Mouse (Mus musculus) cerebellum, postnatal 14 days (tissue): ENCODE results near the gene Fggy.

Experiments
- DNase-seq, 2 experiments: peaks; one replicate each; pipeline ENCODE4 v3.0.0; 2021; ENCODE audit warnings: mixed read lengths in 2 of 2

The Fggy gene

DNA sequence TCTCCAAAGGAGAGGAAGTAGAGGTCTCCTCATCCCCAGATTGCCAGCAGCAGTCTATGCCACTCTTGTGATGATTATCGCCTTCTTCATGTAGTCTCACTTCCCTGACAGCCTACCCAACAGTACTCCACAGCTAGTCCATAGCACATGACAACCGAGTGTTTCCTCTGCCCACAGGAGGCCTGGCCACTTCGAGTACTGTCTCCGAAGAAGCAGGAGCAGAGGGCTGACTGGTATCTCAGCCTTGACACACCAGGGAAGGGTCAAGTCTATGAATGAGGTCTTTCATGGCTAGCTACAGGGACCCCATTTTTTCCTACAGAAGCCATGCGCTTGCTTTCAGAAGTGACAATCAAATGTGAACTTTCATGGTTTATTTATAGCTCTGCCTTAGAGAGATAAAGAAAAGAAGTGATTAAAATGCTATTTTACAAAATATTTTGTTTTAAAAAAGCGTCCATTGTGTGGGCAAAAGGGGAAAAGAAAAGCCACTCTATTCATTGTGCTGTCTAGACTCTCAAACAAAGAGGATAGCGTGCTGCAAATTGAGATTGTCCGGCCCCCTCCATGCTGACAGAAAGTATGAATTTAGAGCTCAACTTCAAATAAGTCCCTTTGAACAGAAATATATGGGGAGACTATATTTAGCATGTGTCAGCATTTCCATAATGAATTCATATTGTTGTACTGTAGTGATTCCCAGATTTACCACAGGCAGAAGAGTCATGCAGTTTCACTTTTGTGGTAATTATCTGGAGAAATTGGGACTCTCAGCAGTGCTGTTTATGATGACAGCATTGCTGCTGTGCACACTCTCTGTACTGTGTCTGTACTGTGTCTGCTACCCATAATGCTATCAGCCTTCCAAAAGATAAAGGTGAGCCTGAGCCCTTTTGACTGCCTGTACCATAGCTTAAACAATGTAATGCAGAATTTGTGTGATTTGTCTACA is 358.6 kb downstream of the Fggy start:
- no peak for DNase-seq

DNA sequence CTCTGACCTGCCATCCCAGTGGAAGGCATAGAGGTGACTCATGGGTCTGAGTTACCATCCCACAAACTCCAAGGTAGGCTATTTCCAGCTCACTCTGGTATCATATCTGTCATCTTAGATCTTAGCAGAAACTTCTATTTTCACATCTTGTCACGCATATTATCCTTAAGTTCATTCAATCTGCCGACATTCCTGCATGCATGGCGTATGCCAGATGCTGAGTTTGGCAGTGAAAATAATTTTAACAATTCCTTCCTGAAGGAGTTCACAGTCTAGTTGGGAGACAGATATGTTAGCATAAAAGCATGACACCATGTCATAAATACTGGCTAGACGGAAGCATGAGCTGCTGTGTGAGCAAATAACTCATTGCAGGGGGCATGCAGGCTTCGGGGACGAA is 360.4 kb downstream of the Fggy start:
- no peak for DNase-seq

DNA sequence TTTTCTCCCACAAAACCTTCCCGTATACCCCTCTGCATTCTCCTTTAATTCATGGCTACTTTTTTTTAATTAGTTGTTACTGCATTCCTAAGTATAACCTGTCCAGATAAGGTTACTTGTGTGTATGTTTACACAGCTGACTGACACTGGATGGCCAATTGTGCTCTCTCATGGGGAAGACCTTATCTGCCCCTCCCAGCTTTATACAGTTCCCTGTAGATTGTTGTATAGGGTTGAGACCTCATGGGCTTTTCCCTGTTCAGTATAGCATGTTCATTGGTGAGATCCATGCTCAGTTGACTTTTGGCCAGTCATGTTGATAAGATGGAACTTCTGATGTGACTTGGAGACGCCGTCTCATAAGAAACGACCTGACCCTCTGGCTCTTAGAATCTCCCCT is 363.1 kb downstream of the Fggy start:
- no peak for DNase-seq

DNA sequence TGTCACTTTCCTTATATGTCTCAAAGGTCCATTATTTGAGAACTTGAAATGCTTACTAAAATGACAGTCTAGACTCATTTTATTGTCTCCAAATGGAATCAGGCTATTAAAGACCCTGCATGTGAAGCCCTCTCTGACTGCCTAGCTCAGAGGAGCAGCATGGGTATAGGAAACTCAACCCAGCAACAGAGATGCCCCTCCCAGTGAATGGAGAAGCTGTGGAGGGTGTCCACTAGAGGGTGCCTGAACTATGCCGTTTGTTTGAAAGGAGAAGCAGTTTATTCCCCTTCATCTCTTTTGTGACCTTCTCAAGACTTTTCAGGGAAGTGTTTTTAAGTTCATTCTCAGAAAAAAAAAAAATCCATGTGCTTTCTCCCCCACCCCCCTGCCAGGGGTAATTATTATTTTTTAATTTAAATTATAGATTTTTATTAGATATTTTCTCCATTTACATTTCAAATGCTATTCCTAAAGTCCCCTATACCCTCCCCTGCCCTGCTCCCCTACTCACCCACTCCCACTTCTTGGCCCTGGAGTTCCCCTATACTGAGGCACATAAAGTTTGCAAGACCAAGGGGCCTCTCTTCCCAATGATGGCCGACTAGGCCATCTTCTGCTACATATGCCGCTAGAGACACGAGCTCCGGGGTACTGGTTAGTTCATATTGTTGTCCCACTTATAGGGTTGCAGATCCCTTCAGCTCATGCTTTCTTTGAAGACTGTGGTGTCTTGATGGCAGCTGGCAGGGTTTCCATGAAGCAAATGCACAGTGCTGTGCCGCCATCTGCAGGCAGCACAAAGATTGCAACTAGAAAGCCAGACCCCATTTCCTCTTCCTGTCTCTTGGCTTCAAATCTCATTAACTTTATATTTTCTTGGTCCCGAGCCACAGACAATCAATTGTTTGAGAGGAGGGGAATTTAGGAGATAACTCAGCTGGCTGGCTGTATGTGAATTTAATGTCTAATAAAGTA is 367.2 kb downstream of the Fggy start:
- peak; percentile 83 to 89 for DNase-seq

DNA sequence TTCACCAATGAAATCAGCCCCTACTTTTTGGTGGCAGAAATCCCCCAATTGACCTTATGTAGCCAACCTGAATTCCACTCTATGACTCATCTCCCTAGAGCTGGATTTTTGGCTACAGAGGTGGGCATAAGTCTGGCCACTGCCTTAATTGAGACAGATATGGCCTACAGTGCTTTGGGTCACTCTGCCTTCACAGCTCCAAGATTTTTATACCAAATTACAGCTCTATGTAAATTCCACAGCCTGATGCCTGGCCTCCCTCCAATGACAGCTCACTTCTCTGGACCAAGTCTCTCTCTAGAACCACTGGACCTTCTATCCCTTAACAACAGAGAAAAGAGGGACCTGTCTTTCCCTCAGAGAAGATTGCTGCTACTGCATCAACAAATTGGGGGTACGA is 371.5 kb downstream of the Fggy start:
- DNase-seq = no peak

DNA sequence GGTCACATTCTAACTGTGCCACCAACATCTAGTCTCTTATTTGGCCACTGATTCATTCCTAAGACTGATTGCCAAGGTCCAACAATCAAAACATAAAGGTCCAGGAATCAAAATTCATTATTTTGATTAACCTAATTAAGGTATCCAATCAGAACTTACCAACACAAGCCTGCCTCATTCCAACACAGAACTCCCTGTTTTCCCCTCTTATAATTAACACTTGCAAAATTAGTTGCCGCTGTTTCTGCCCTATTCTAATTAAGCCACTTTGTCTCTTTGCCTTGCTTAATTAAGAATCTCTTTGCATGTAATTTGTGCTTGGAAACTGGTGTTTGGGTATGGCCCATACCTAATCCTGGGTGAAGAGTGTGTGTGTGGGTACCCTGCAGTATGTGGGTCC is 372.6 kb downstream of the Fggy start:
- no peak for DNase-seq

DNA sequence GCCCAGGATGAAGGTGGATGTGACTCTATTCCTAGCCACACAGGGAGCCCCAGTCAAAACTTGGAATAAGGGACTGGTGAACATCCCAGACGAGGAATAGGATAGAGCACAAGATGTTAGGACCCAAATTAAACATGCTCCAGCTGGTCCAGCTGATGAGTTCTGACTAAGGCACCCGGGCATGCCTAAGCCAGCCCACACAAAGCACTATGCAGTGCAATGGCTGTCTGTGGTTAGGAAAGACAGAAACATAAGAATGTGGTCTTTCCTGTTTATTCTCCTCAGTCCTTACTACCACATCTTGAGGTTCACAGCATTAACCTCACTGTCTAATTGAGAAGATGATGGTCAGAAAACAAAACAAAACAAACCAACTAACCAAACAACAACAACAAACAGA is 374.0 kb downstream of the Fggy start:
- no peak for DNase-seq

DNA sequence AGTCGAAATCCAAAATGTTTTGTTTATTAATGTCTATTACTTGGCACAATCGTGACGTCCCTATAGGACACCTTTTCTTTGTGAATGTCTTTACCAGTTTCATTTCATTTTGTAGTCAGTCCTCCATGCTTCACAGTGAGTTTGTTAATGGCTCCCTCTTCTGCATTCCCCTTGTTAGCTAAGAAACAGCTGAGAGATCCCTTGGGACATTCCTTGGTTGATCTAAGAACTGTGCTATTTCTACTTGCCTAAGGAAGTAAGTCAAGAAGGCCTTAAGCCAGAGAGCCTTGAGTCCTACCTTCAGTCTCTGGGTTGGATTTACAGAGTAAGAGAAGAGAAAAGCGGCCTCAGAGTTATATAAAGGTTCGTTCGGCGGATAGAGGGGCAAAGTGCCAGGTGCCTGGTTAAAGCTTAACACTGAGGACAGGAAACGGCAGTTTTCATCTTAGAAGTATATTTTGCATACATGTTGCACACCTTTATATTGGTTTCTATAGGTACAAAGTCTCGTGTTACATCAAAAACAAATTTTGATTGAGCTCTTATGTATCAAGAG is 376.6 kb downstream of the Fggy start:
- no peak for DNase-seq

DNA sequence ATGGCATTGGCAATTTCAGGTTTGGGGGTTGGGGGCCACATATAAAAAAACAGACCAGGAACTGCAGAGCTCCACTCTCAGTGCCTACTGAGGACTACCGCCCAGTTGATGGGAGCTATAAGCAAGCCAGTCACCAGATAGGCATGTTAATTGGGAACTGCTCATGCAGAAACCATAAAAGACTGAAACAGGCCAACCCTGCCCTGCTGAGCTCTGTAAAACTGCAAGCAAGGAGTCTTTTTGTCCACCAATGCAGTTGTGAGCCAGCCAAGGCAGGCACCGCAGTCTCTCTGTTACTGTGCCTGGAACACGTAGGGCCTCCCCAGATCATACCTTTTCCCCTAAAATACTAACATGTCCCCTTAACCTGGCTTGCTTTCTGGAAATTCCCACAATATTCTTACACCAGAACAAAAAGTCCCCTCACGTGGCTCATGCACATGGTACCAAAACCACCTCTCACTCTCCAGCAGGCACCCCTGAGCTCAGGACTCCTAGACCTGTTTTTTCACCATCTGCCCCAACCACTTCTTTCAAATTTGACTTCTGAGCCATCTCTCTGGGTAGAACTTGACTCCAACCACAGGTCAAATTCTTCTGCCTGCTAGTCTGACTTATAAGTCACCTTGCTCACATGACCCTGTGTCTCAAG is 377.2 kb downstream of the Fggy start:
- no peak for DNase-seq

DNA sequence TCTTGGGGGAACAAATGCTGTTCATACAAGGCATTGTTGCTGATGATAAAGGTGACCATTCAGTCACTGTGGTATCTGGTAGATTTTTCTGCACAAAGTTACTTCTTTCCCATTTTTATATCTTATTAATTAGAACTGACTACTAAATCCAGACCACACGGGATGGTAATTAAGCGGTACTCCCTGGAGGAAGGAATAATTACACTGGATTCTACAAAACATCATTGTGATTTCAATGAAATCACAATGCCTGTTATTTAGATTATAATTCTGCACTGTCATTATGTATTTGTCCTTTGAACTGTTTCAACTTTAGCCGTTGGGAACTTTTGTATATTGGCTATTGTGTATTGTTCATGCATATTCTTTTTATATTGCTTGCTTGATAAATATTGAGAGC is 381.4 kb downstream of the Fggy start:
- no peak for DNase-seq

DNA sequence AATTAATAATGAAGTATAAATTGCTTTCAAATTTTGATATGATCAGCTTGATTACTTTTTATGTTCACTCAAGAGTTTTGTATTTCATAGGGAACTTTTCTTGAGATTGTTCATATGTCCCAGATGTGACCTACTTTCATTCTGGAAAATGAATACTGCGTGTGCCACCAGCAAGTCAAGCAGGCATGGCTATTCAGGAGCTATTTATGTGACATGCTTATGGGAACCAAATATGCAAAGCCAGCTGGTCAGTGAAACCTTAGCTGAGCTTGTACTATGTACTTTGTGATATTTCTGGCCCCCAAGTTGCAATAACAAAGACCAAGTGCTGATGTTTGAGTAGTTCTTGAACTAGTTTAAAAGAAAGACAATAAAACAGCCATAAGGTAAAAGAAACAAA is 390.6 kb downstream of the Fggy start:
- no peak for DNase-seq

DNA sequence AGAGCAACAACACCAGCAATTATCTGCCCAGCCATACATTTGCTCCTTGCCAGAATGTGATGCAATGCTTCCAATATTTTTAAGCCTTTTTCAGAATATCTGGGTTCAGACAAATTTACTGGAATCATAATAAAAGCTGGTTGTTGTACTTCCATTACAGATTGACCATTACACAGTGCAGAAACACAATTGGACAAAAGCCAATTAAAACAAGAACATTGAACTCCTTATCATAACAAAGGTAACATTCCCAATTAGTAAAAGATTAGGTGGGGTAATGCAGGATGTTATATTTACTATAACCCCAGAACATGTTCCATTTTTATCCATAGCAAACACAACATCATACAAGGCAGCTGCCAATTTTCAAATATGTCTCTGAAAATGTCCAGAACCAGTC is 396.0 kb downstream of the Fggy start:
- no peak for DNase-seq

DNA sequence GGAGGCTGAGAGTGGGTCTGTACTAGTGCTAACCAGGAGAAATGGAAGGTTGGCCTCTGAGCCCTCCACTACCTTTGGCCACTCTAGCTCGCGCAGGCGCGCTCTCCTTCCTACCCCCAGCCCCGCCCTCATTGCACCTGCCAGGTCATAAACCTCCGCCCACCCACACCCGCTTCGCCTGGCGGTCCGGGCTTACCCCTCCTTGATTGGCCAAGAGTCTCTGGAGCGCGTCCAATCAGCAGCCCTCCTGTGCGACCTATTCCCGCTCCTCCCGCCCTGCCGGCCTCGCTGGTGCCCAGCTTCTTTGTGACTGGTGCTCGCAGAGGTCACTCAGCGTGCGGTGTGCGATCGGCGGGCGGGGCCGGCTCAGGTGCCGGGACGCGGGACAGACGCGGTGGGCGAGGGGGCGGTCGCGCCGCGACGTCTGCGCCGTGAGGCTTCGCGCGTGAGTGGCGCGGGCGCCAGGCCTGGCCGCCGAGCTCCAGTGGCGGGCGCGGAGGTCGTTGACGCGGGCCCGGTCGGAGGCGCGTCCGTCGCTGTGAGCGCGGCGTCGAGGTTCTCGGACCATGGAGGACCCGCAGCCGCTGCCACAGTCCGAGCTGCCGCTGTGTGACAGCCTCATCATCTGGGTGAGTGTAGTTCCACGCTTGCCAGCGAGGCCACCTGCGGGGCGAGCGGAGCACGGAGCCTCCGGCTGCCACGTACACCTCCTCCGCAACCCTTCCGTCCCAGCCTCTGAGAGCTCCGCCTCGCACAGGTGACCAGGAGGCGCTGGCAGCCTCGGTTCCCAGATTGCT is 409.8 kb downstream of the Fggy start, which contains the start of gene Hook1:
Hook1 (plus strand) TSS at position 313 of the 797 bp plus-strand sequence.
- peak; percentile 99 to 100 for DNase-seq
